Mouse (Mus musculus): ENCODE data around the gene Syp.

The Syp gene

DNA sequence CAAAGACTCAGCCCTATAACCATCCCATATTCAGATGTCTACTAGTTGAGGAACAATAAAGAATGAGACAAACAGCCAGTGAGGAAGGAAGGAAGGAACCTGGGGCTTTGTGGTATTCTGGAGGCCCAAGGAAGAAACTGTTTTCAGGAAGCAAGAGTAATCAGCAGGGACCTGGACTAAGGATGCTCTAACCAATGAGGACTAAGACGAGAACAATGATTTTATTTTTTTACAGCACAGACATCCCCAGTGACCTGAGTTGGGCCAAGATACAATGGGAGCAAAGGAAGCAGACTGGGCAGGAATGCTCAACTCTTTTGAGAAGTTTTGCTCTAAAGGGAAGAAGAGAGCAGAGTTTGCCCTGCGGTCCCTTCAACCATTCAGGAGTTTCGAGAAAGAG, 24.7 kb downstream of the Syp start:
- no peak for DNase-seq (ENCODE audit: low spot score in 2 of 2)

DNA sequence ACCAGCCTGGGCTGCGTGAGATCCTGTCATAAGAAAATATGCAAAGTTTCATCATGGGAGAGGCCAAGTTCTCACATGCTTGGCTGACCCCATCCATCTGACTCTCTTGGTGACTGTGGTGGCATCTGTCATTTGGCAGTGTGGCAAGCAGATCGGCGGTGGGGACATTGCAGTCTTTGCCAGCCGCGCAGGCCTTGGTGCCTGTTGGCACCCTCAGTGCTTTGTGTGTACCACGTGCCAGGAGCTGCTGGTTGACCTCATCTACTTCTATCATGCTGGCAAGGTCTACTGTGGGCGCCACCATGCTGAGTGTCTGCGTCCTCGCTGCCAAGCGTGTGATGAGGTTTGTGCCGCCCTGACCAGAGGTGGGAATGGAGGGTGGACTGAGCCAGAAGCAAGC, 26.5 kb downstream of the Syp start:
- DNase-seq (ENCODE audit: low spot score in 2 of 2): peak in 1 of 2 experiments; percentile 64

DNA sequence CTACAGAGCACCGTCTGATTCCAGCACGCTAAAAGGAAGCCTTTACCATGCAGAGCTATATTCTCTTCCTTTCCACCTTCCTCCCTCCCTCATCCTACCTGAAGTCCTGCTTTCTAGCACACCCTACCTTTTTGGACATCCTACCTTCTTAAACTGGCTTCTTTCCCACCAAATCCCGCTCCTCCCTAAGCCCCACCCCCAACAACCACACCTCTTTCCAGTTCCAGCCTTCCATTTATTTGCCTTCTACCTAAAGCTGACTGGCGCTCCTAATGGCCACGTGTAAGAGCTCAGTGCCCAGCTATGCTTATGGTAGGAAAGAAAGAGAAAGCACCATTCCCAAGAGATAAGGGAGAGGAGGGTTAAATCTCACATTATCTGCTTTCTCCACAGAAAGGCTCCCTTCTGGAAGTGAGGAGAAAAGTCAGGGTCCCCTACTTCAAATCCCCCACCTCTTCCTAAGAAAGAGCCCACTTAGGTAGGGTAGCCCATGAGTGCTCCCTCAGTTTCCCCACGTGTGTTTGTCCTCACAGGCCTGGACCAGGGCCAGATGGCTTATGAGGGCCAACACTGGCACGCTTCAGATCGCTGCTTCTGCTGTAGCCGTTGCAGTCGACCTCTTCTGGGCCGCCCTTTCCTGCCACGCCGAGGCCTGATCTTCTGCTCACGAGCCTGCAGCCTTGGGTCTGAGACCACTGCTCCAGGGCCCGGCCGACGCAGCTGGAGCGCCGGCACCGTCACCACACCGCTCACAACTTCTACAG, 27.6 kb downstream of the Syp start:
- DNase-seq (ENCODE audit: low spot score in 2 of 2): no peak

DNA sequence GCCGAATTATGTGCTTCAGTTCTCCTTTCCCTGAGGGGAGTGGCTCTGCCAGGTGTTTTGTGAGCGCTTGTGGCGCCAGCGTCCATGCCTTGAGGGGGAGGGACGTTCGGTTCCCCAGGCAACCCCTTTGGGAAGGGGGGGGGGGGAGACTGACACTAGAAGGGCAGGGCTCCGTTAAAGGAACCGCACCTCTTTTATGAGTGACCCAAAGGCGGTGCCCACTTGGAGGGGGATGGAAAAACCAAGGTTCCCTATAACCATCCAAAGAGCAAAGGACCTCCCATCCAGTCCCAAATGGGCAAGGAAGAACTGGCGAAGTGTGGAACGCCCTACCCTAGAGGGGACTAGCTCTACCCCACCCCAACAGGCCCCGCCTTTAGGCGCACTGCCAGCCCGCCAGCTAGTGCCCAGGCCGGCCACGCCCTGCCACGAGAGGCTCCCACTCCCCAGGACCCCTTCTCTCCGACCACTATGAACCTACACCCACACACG, 32.2 kb downstream of the Syp start:
- peak in 1 of 2 experiments; percentile 60 for DNase-seq (ENCODE audit: low spot score in 2 of 2)

DNA sequence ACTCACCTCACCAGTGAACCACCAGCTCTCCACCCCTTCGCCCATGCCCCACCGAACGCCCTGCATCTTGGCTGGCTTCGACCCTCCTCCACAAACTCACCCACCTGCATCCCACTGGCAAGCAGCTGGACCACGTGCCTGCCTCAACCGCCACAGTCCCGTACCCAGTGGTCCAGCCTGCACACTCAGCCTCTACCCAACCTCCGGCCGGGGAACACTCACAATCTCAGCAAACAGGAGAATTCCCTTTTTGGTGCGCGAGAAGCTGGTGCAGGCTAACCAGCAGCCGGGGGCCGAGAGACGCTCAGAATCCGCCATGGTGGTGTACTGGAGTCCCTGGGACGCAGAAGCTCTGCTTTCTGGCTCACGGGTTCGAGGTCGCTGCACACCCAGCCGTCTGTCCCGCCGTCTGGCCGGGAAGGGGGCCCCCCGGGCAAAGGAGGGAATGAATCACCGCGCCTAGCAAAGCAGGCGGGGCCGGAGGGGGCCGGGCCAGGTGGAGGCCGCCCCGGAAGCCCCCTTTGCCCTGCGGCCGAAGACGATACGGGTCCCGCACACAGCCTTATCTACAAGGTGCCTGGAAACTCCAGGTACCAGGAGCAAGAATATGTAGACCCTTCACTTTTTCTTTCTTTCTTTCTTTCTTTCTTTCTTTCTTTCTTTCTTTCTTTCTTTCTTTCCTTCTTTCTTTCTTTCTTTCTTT, 32.8 kb downstream of the Syp start, which contains the start of gene Plp2:
Plp2 (minus strand) TSS at position 470 of the 703 bp plus-strand sequence.
- peak in 1 of 2 experiments; percentile 25 for DNase-seq (ENCODE audit: low spot score in 2 of 2)

DNA sequence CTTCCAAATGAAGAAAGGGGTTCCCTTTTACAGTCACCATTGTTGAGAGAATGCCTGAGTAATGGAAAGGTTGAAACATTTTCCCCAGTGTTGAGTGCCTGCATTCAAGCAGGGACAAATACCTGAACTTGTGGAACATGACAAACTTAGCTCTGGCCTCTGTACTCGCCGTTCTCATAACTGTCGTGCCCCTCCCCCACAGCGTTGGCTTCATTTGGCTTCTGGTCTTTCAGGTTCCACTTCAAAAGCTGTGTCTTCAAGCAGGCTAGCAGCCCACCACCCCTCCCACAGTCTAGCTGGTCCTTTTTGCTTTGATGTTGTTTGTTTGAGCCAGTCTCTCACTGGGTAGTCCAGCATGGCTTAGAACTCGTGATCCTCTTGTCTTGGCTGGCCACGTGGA, 34.5 kb downstream of the Syp start:
- DNase-seq (ENCODE audit: low spot score in 2 of 2): no peak

DNA sequence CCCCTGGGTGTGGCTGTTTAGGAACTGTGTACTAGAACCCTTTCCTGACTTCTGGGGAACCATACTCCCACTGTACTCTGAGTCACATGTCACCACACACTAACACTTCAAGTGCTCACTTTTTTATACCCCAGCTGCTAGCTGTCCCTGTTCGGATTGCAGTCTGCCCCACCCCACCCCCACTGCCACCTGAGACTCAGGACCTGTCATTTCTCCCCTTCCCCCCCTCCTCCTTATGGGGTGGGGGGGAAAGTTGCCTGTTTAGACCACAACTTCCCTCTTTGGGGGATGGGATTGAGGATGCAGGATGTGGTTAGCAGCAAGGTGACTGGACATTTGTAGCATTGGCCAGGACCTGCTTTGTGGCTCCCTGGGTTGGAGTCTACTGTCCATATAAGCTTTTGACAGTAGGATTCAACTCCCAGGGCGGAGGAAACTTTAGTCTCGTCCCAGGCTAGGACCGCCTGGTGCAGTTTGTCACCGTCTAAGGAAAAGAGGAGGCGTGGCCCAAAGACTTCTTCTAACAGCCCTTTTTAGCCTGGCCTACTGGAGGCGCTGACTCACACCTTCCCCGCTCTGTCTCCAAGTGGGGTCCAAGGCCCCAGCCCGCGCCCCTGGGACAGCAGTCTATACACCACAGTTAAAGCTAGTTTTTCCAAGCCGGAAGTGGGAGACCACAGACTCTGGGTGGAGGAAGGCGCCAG, 35.5 kb downstream of the Syp start:
- DNase-seq (ENCODE audit: low spot score in 2 of 2): no peak

DNA sequence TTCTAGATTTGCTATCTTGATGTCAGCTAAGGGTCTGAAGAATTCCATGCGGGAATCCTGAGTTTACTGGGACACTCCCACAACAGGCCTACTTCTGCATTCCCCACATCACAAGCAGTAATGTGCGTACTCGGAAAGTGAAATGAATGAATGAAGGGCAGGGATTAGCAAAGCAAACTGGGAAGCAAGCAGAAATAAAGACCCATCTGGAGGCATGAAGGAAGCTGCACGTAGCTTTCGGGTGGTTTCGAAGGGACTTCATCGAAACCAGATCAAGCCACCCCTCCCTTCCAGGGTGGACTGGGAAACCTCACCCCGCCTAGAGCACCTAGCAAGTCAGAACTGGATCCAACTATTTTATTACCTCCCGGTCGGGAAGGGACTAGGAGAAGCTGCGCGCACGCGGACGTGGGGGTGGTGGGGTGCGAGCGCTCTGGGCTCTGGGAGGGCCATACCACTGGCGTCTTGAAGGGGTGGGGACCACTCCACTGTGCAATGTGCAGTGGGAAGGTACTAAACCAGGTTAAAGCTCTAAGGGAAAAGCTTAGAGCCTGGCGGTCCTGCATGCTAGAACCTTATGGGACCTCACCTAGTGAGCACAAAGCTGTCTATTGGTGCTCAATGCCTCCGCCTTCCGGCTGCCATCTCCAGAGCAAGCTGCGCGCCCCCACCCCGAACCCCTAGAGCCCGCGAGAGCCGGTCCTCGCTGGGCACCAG, 36.2 kb downstream of the Syp start:
- no peak for DNase-seq (ENCODE audit: low spot score in 2 of 2)

DNA sequence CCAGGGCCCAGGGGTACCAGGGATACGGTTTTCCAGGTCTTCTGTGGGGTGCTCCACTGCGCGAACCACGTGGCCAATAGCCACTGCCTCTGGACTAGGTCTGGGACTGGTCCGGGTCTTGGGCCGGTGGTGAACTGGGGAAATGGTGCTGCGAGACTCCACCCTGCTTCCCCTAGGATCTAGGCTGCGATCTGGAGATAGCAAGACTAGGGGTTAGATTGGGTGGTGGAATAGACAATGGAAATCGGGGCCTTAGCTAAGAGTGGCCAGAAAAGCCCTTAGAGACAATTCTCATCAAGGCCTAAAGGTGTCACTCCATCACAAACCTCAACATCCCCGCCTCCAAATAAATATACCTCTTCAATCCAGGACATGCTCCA, 36.7 kb downstream of the Syp start:
- DNase-seq (ENCODE audit: low spot score in 2 of 2): no peak

DNA sequence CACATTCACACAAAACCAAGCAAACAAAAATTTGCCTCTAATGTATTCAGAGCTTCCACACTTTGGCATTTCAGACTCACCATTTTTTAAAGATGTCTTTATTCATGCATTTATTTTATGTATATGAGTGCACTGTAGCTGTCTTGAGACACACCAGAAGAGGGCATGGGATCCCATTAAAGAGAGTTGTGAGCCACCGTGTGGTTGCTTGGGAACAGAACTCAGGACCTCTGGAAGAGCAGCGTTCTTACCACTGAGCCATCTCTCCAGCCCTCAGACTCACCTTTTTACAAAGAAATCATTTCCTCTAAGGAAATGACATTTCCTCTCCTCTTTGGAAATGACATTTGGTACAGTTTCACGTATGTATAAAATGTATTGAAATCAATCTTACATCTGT, 40.7 kb downstream of the Syp start:
- no peak for DNase-seq (ENCODE audit: low spot score in 2 of 2)

DNA sequence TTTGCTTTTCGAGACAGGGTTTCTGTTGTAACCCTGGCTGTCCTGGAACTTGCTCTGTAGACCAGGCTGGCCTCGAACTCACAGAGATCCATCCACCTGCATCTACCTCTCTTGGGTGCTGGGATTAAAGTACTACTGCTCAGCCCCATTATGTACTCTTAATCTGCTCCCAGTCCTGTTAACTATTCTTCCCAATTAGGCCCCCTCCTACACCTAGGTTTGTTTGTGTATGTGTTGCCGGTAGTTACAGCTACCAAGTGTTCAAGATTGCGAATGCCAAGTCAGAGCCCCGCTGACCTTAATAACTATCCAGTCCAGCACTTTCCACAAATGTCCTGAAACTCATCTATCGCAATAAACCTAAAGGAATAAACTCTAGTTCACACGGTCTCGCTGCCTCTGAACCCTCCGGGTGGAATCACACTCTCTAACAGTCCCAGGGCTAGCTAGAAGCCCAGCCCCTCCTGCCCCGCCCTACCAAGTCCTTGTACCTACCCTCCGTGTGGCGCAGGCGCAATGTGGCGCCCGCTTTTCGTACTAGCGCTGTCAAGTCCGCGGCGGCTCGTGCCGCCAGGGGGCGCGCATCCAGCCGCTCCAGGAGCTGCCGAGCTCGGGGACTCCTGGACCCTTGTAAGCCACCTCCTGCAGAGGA, 41.3 kb downstream of the Syp start:
- peak; percentile 50 to 84 for DNase-seq (ENCODE audit: low spot score in 2 of 2)

DNA sequence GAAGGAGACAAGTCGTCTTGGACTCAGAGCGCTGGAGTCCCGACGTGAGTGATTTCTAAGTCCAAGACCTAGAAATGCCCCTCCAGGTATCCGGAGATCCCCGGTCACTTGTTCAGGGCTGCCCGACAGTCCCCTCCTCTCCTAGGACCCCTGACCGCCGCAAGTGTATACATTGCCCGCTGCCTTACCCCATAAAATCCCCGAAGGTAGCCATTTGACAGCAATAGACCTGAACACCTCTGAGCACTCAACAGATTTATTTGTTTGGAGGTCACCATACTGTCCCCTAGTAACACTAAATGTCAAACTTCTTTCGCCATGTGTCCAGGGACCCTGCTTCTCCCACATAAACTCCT, 41.8 kb downstream of the Syp start:
- no peak for DNase-seq (ENCODE audit: low spot score in 2 of 2)

DNA sequence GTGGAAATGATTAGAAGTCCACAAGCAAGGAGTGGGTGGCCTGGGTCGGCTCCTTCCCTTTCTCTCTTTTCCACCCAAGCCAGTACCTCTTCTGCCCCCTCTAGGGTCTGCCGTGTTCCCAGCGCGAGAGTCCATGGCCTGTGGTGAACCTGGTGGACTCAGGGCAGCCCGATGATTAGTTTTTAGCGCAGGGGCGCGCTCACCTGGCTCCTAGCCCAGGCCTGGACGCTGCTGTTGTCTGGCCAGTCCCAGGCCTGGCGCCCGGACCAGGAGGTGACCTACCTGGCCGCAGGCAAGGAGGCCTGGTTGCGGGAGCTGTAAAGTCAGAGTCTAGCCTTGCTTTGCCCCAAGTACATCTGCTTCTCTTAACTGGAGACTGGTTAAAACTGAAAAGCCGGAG, 42.6 kb downstream of the Syp start, which contains the start of gene Magix:
Magix (minus strand) TSS at position 388 of the 400 bp plus-strand sequence.
- no peak for DNase-seq (ENCODE audit: low spot score in 2 of 2)

DNA sequence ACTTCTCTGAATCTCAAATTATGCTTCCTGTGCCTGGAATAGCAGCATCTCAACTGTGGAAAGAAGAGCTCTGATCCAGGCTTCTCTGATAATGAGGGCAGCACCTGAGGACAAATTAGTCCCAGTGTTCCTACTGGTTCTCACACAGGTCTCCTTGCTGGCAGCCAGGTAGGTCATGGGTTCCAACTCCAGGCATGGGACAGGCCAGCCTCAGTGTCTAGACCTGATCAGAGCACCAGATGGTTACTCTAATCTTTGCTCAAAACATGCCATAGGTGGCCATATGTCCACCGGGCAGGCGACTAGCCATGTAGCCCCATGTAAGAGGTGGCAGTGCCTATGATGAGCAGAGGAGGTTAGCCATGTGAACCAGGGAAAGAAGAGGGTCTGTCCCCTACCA, 50.0 kb downstream of the Syp start:
- DNase-seq (ENCODE audit: low spot score in 2 of 2): no peak

DNA sequence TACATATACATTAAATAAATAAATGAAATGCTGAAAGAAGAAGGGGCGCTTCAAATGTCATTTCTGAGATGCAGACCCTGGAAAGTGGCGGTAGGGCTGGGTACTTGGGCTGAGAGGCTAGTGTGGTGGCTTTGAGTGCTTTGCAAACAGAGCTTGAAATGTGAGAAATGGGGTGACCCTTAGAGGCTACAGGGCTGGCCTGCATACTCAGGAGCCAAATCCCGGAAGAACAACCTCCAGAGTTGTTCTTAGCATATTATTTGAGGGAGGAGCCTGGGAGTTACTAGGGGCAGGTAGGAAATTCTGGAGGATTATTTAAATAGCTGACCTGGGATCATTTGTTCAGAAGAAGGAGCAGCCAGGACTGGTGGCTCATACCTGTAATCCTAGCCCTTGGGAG, 52.2 kb downstream of the Syp start:
- DNase-seq (ENCODE audit: low spot score in 2 of 2): no peak

DNA sequence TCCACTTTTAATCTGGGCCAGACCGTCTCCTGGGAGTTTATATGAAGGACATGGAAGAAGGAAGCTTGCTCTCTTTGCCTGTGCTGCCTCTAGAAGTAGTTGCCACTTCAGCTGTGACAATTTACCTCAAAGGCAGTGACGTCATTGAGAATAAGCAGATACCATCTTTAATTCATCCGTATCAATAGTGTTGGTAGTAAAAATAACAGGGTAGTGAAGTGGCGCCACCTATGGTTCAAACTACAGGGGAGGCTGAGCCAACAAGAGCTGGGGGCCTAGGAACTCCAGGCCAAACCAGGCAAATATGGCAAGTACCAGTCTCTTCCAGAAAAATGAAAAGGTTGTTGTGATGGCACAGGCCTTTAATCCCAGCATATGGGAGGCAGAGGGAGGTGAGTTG, 54.6 kb downstream of the Syp start:
- DNase-seq (ENCODE audit: low spot score in 2 of 2): no peak

DNA sequence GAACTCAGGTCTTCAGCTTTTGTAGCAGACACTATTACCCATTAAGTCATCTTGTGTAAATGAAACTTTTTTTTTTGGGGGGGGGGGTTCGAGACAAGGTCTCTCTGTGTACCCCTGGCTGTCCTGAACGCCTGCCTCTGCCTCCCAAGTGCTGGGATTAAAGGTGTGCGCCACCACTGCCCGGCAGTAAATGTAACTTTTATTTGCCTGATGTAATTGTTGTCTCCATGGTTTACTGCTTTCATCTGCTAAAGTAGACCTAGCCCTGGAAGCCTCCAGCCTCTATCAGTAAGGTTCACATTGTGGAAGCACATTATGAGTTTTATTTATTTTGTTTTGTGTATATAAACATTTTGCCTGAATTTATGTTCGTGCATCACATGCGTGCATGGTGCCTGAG, 58.2 kb downstream of the Syp start:
- DNase-seq (ENCODE audit: low spot score in 2 of 2): no peak

DNA sequence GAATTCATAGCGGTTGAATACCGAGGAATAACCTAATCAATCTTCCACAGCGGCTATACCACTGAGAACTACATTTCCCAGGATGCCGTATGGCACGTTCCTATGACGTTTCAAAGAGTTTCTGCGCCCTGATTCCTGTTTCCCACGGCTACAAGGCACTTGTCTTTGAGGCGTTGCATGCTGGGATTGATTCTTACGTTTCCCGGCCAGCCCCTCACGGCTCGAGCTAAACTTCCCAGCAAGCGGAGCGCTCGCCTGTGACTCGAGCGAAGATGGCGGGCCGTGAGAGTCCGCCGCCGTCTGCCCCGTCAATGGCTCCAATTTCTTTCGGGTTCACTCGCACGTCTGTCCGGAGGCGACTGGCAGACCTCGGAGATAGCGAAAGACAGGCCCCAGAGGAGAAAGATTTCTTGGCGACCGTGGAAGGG, 58.7 kb downstream of the Syp start, which contains the start of gene Gpkow:
Gpkow (plus strand) TSS at position 178 of the 428 bp plus-strand sequence.
- peak; percentile 25 to 62 for DNase-seq (ENCODE audit: low spot score in 2 of 2)
